In the genomic region with DNA sequence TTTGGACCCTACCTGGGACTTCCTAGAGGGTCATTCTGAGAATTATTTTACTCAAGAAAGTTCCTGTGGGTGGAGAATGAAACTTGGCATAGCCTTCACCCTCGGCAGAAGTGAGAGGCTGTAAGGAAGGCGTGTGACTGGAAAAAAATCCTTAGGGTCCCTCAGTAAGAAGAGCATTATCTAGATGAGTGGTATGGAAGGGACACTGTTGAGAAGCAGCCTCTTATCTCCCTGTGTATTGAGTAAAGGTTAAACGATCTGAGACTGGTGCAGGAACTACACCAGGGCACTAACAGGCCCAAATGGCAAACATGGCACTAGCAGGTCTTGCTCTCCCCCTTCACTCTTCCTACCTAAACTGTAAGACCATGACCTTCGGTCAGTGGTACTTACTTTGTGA, we compare ENCODE assay signal across 8 mouse cellular contexts. TPM values are rescaled to one million over a fixed set of nuclear protein-coding genes. Genes with fewer than 3 reads are reported as not detected.
DNase-seq lines count a peak whose midpoint lies in the region; ATAC-seq and TF ChIP-seq lines count a peak whose summit lies in the region.

No protein-coding gene starts in this region.

- H3K9ac ChIP-seq in liver, adult 2 months (ENCODE audit: low read depth, low read length), result no peak overlapping the region
- peak overlapping the region; percentile 95; the same call in 1 of the 2 replicates for H3K9ac ChIP-seq in embryonic facial prominence, embryonic 13.5 days
- peak overlapping the region; percentile 89 for H3K9ac ChIP-seq in intestine, embryonic 14.5 days (ENCODE audit: low read length)

- peak overlapping the region; percentile 69 for H3ac ChIP-seq in myocyte (ENCODE audit: control insufficient read depth, insufficient read length)

- H3K27me3 ChIP-seq in liver, adult 2 months (ENCODE audit: control insufficient read depth, insufficient read depth, low read length), result no peaks in the 10 kb centered on the region
- no peaks in the 10 kb centered on the region for H3K27me3 ChIP-seq in embryonic facial prominence, embryonic 13.5 days
- H3K27me3 ChIP-seq in intestine, embryonic 14.5 days (replicated peaks; ENCODE audit: control insufficient read depth, insufficient read depth, low read length), result no peaks in the 10 kb centered on the region
- no peaks in the 10 kb centered on the region for H3K27me3 ChIP-seq in myocyte (ENCODE audit: control insufficient read depth, insufficient read depth, insufficient read length)

- H3K9me3 ChIP-seq in embryonic facial prominence, embryonic 13.5 days, result peaks cover 8% of the 10 kb centered on the region
- peaks cover 10% of the 10 kb centered on the region; the same call in 1 of the 2 replicates for H3K9me3 ChIP-seq in intestine, embryonic 14.5 days (ENCODE audit: control insufficient read depth, low read length)

- peak overlapping the region; percentile 72 for H3K4me2 ChIP-seq in embryonic facial prominence, embryonic 13.5 days
- H3K4me2 ChIP-seq in intestine, embryonic 14.5 days (ENCODE audit: low read length), result peak overlapping the region; percentile 79
- peak overlapping the region; percentile 66 for H3K4me2 ChIP-seq in myocyte (ENCODE audit: low read depth)

- H3K4me1 ChIP-seq in liver, adult 2 months (ENCODE audit: control insufficient read depth, insufficient read depth, low read length), result peaks cover 4% of the 10 kb centered on the region; the same call in 1 of the 2 replicates
- H3K4me1 ChIP-seq in embryonic facial prominence, embryonic 13.5 days, result peaks cover 19% of the 10 kb centered on the region
- H3K4me1 ChIP-seq in intestine, embryonic 14.5 days (replicated peaks; ENCODE audit: control insufficient read depth, insufficient read depth, low read length), result peaks cover 13% of the 10 kb centered on the region

- no peak for TF ChIP-seq POLR2A in liver, adult 2 months (IDR thresholded peaks at IDR 0.05; ENCODE audit: extremely low read depth, insufficient read depth, low read length)
- TF ChIP-seq POLR2A in myocyte (IDR thresholded peaks at IDR 0.05; ENCODE audit: insufficient read length, low read depth), result no peak

- H3K27ac ChIP-seq in liver, adult 2 months (replicated peaks; ENCODE audit: insufficient read depth, low read depth, low read length), result peak overlapping the region; percentile 98; the same call in 1 of the 2 replicates
- no peak overlapping the region for H3K27ac ChIP-seq in embryonic facial prominence, embryonic 13.5 days
- no peak overlapping the region for H3K27ac ChIP-seq in intestine, embryonic 14.5 days (ENCODE audit: low read depth)

- DNase-seq in liver, adult 2 months (ENCODE audit: extremely low read depth, low read depth, low spot score), result no peak
- DNase-seq in liver, result no peak
- DNase-seq in intestine, embryonic 14.5 days (ENCODE audit: low spot score), result no peak
- DNase-seq in adrenal gland, postnatal 25 days, result no peak
- DNase-seq in gastrocnemius, postnatal 10 days, result no peak
- DNase-seq in urinary bladder, postnatal 4 days (ENCODE audit: low spot score in 2 of 2), result no peak

- 79% methylated on average over 4 of the region's 4 CpGs for WGBS in liver, adult 2 months
- 83% methylated on average over 4 of the region's 4 CpGs for WGBS in embryonic facial prominence, embryonic 13.5 days
- WGBS in intestine, embryonic 14.5 days, result 80% methylated on average over 4 of the region's 4 CpGs

- peak overlapping the region; percentile 99; the same call in 1 of the 2 replicates for H3K4me3 ChIP-seq in liver, adult 2 months (ENCODE audit: insufficient read depth, low read depth, low read length)
- peak overlapping the region; percentile 90 for H3K4me3 ChIP-seq in embryonic facial prominence, embryonic 13.5 days
- peak overlapping the region; percentile 88 for H3K4me3 ChIP-seq in intestine, embryonic 14.5 days (ENCODE audit: low read depth, low read length)
- peak overlapping the region; percentile 61 for H3K4me3 ChIP-seq in myocyte

- ATAC-seq in embryonic facial prominence, embryonic 13.5 days (ENCODE audit: insufficient number of reproducible peaks, insufficient read depth, low FRiP score, low TSS enrichment, low read depth), result 0 out of 2 replicates have a peak, but pooled peaks have one; percentile 37
- peak; percentile 29; the same call in 1 of the 2 replicates for ATAC-seq in intestine, embryonic 14.5 days (replicated peaks; ENCODE audit: low FRiP score, low TSS enrichment, low read depth)

- H3K79me2 ChIP-seq in liver, adult 2 months (ENCODE audit: control insufficient read depth, insufficient read depth, low read length), result peaks cover 24% of the 10 kb centered on the region; the same call in 1 of the 2 replicates
- H3K79me2 ChIP-seq in myocyte (ENCODE audit: control insufficient read depth, insufficient read depth), result peaks cover 44% of the 10 kb centered on the region

- peaks cover 17% of the 10 kb centered on the region for H3K36me3 ChIP-seq in liver, adult 2 months (ENCODE audit: control insufficient read depth, insufficient read depth, low read length)
- peaks cover 14% of the 10 kb centered on the region for H3K36me3 ChIP-seq in embryonic facial prominence, embryonic 13.5 days
- H3K36me3 ChIP-seq in intestine, embryonic 14.5 days (ENCODE audit: control insufficient read depth, insufficient read depth, low read length), result peaks cover 12% of the 10 kb centered on the region
- H3K36me3 ChIP-seq in myocyte (ENCODE audit: control insufficient read depth, insufficient read depth), result peaks cover 14% of the 10 kb centered on the region

- TF ChIP-seq CTCF in liver, adult 2 months (IDR thresholded peaks at IDR 0.05; ENCODE audit: low read depth, low read length), result no peak

TF ChIP-seq in myocyte, 11 proteins besides CTCF, POLR2A, EP300 and RAD21:
- TF ChIP-seq MYOD1 (IDR thresholded peaks at IDR 0.05; ENCODE audit: control insufficient read depth in 1 of 3, insufficient read length in 2 of 3, low read depth in 2 of 3) (no peak), MAX (IDR thresholded peaks at IDR 0.05; ENCODE audit: low read depth) (no peak), SRF (IDR thresholded peaks at IDR 0.05; ENCODE audit: control insufficient read depth, insufficient read length, low read depth) (no peak), POLR2AphosphoS2 (IDR thresholded peaks at IDR 0.05; ENCODE audit: insufficient read length, low read depth) (no peak), TCF12 (IDR thresholded peaks at IDR 0.05; ENCODE audit: insufficient read depth, poor library complexity, severe bottlenecking) (no peak), CEBPB (IDR thresholded peaks at IDR 0.05; ENCODE audit: insufficient read depth, poor library complexity, severe bottlenecking) (no peak), REST (IDR thresholded peaks at IDR 0.05; ENCODE audit: insufficient read depth, insufficient read length) (no peak), TCF3 (IDR thresholded peaks at IDR 0.05; ENCODE audit: insufficient read length, low read depth) (no peak), E2F4 (IDR thresholded peaks at IDR 0.05; ENCODE audit: insufficient read depth) (no peak), USF1 (IDR thresholded peaks at IDR 0.05; ENCODE audit: low read depth) (no peak), MYOG (IDR thresholded peaks at IDR 0.05; ENCODE audit: control insufficient read depth in 1 of 3, insufficient read depth in 1 of 3, insufficient read length in 2 of 3, low read depth in 2 of 3) (no peak)

RNA-seq across cellular contexts. Expression of gene Zfp445, which starts 0.4 kb away (rescaled TPM):
- 52.2 TPM in 2 replicates for total RNA-seq in liver, adult 2 months (2014; rRNA removed)
- polyA plus RNA-seq in liver, adult 2 months (2012; rRNA removed), result 22.3 and 27.8 TPM in 2 replicates
- polyA plus RNA-seq in embryonic facial prominence, embryonic 13.5 days (2015; fragmentation: Nextera tagmentation; extraction: Ambion mirVana), result 78.0 and 80.8 TPM in 2 replicates
- polyA plus RNA-seq in intestine, embryonic 14.5 days (2014; fragmentation: Nextera tagmentation; extraction: Ambion mirVana), result 56.0 and 56.9 TPM in 2 replicates
- 10.0 TPM for polyA plus RNA-seq in myocyte (2012; fragmentation: generic; extraction: Trizol)
- total RNA-seq in adrenal gland, postnatal 25 days (2021), result 118 and 138 TPM in 2 replicates
- total RNA-seq in gastrocnemius, postnatal 10 days (2021), result 10 to 100 TPM; 46.6 to 60.7 TPM

RNA-seq across cellular contexts. Expression of gene Zkscan7, which starts 19.3 kb away (rescaled TPM):
- 11.8 and 13.0 TPM in 2 replicates for total RNA-seq in liver, adult 2 months (2014; rRNA removed)
- polyA plus RNA-seq in liver, adult 2 months (2012; rRNA removed), result 2.7 and 3.8 TPM in 2 replicates
- polyA plus RNA-seq in embryonic facial prominence, embryonic 13.5 days (2015; fragmentation: Nextera tagmentation; extraction: Ambion mirVana), result 5.6 and 5.9 TPM in 2 replicates
- polyA plus RNA-seq in intestine, embryonic 14.5 days (2014; fragmentation: Nextera tagmentation; extraction: Ambion mirVana), result 3.2 and 3.3 TPM in 2 replicates
- polyA plus RNA-seq in myocyte (2012; fragmentation: generic; extraction: Trizol), result 0.95 TPM
- 10.0 and 14.8 TPM in 2 replicates for total RNA-seq in adrenal gland, postnatal 25 days (2021)
- total RNA-seq in gastrocnemius, postnatal 10 days (2021), result 1 to 10 TPM; 4.9 to 6.1 TPM

RNA-seq across cellular contexts. Expression of gene Gm35549, which starts 22.4 kb away (rescaled TPM):
- not detected in 2 replicates for total RNA-seq in liver, adult 2 months (2014; rRNA removed)
- not detected in 2 replicates for polyA plus RNA-seq in liver, adult 2 months (2012; rRNA removed)
- polyA plus RNA-seq in embryonic facial prominence, embryonic 13.5 days (2015; fragmentation: Nextera tagmentation; extraction: Ambion mirVana), result 0.62 and 0.73 TPM in 2 replicates
- polyA plus RNA-seq in intestine, embryonic 14.5 days (2014; fragmentation: Nextera tagmentation; extraction: Ambion mirVana), result 0.32 and 0.42 TPM in 2 replicates
- polyA plus RNA-seq in myocyte (2012; fragmentation: generic; extraction: Trizol), result 0.20 TPM
- total RNA-seq in adrenal gland, postnatal 25 days (2021), result not detected in 2 replicates
- not detected for total RNA-seq in gastrocnemius, postnatal 10 days (2021)

RNA-seq across cellular contexts. Expression of gene Zfp105, which starts 56.7 kb away (rescaled TPM):
- total RNA-seq in liver, adult 2 months (2014; rRNA removed), result 0.54 and 1.0 TPM in 2 replicates
- 0.04 and 0.11 TPM in 2 replicates for polyA plus RNA-seq in liver, adult 2 months (2012; rRNA removed)
- 23.9 and 24.5 TPM in 2 replicates for polyA plus RNA-seq in embryonic facial prominence, embryonic 13.5 days (2015; fragmentation: Nextera tagmentation; extraction: Ambion mirVana)
- polyA plus RNA-seq in intestine, embryonic 14.5 days (2014; fragmentation: Nextera tagmentation; extraction: Ambion mirVana), result 17.5 and 19.7 TPM in 2 replicates
- not detected for polyA plus RNA-seq in myocyte (2012; fragmentation: generic; extraction: Trizol)
- 5.3 and 6.3 TPM in 2 replicates for total RNA-seq in adrenal gland, postnatal 25 days (2021)
- total RNA-seq in gastrocnemius, postnatal 10 days (2021), result 1 to 10 TPM; 4.6 to 6.3 TPM
